Mouse (Mus musculus): Measurements from ENCODE around the gene Grwd1. TPM values are rescaled to one million over a fixed set of nuclear protein-coding genes. Genes with fewer than 3 reads are reported as not detected.

The Grwd1 gene
- polyA plus RNA-seq, 1 experiment from 2014 or later: 57.3 TPM

- Histone ChIP-seq H3K4me1 (peaks cover 43% of the 10 kb centered on the region), H3K4me2 (replicated peaks) (peak overlapping the region; percentile 96), H3K27me3 (no peaks in the 10 kb centered on the region), H3K9ac (peak overlapping the region; percentile 47), H3K9me3 (replicated peaks) (no peaks in the 10 kb centered on the region), H3K4me3 (replicated peaks) (peak overlapping the region; percentile 66), H3K36me3 (peaks cover 19% of the 10 kb centered on the region), H3K27ac (replicated peaks) (peak overlapping the region; percentile 44; the same call in 1 of the 2 replicates)
- WGBS: under 1% methylated on average over 14 of the region's 14 CpGs
- peak; percentile 55 for ATAC-seq (ENCODE audit: insufficient number of reproducible peaks, low FRiP score, low TSS enrichment, low read depth)
These were observed 44.6 kb downstream of the Grwd1 start for GRCm38 (mm10) chr7:45786136-45786578.

GRCm38 (mm10) chr7:45785388-45786135, 45.2 kb downstream of the Grwd1 start:
- Histone ChIP-seq H3K36me3 (peaks cover 14% of the 10 kb centered on the region), H3K4me1 (peaks cover 43% of the 10 kb centered on the region), H3K27ac (replicated peaks) (peak overlapping the region; percentile 44; the same call in 1 of the 2 replicates), H3K9me3 (replicated peaks) (no peaks in the 10 kb centered on the region), H3K9ac (peak overlapping the region; percentile 47), H3K4me2 (replicated peaks) (peak overlapping the region; percentile 96), H3K4me3 (replicated peaks) (peak overlapping the region; percentile 66), H3K27me3 (no peaks in the 10 kb centered on the region)
- under 1% methylated on average over 39 of the region's 42 CpGs for WGBS
- ATAC-seq (ENCODE audit: insufficient number of reproducible peaks, low FRiP score, low TSS enrichment, low read depth): no peak; the same call in 1 of the 2 replicates

DNA sequence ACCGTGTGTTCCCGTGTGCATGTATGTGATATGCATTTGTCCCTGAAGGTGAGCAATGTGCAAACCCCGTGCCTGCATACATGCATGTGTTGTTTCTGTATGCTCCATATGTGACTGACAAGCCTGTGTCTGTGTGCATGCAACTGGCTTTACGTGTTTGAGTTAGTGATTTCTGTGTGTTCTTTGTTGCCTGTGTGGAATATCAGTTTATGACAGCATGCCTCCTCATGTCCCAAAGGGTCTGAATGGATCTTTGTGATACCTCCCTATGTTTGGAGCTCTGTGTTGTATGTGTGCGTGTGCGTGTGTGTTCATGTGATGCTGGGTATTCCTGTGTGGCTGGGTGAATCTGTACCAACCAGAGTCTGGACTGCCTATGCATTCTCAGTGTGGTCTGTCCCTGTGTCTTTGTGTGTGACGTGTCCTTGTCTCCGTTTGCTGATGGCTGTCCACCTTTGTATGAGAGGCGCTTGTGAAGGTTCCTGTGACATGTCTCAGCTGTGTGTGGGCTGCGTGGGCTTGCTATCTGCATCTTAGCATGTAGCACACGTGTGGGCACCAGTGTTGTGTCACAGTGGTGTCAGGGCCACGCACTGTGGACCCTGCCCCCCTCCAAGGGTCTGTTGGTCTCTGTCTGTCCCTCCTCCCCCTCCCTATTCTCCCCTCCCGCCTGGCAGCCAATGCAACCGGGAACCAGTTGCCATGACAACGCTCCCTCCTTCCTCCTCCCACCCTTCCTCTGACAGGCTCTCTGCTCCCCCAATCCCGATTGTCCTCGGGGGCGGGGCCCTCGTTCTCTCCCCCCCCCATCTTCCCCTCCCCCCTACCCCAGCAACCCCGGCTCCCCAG, 46.0 kb downstream of the Grwd1 start, which contains the start of gene Sult2b1:
Gene Sult2b1, minus strand, starts transcription at position 146 of the 849 bp plus-strand sequence.
- ATAC-seq (ENCODE audit: insufficient number of reproducible peaks, low FRiP score, low TSS enrichment, low read depth): no peak; the same call in 1 of the 2 replicates
- peaks cover 7% of the 10 kb centered on the region for H3K36me3 ChIP-seq
- peak within 1 kb of the TSS; percentile 96 for H3K4me2 ChIP-seq (replicated peaks)
- WGBS: 19% methylated on average over 20 of the region's 20 CpGs
- peak within 1 kb of the TSS; percentile 44 for H3K27ac ChIP-seq (replicated peaks)
- no peaks in the 10 kb centered on the region for H3K27me3 ChIP-seq
- H3K9ac ChIP-seq: peak within 1 kb of the TSS; percentile 47
- no peaks in the 10 kb centered on the region for H3K9me3 ChIP-seq (replicated peaks)
- peak within 1 kb of the TSS; percentile 66 for H3K4me3 ChIP-seq (replicated peaks)
- peaks cover 43% of the 10 kb centered on the region for H3K4me1 ChIP-seq

DNA sequence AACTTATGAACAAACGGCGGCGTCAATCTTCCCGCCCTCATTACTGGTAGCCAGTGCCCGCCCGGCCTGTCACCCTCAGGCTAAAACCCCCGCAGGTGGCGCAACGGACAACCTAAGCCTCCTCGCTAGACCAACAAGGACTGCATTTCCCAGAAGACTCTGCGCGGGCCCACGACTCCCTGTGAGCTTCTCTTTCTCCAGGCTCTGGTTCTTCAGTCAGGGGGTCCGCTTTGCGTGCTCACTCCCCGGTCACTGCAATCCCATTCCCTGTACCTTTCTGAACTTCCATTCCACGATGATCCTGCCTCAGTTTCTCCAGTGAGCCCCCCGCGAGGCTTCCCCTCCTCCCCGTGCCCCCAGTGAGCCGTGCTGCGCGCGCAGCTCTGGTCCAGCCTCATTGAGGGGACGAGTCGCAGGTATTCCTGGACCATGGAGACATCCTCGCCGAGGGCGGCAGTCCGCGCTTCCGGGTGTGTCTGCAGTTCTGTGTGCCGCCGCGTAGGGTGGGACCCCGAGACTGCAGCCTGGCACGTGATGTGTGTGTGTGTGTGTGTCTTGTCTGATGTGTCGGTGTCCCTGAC, 47.1 kb downstream of the Grwd1 start, which contains the start of gene Lmtk3:
Gene Lmtk3, plus strand, starts transcription at position 228 of the 581 bp plus-strand sequence.
- Histone ChIP-seq H3K4me1 (peaks cover 43% of the 10 kb centered on the region), H3K27ac (replicated peaks) (no peak within 1 kb of the TSS; the same call in 1 of the 2 replicates), H3K9me3 (replicated peaks) (no peaks in the 10 kb centered on the region), H3K36me3 (no peaks in the 10 kb centered on the region), H3K9ac (peak within 1 kb of the TSS; percentile 21), H3K4me2 (replicated peaks) (peak within 1 kb of the TSS; percentile 96), H3K4me3 (replicated peaks) (peak within 1 kb of the TSS; percentile 66), H3K27me3 (peaks cover 8% of the 10 kb centered on the region; the same call in 1 of the 2 replicates)
- WGBS: under 1% methylated on average over 38 of the region's 38 CpGs
- ATAC-seq (ENCODE audit: insufficient number of reproducible peaks, low FRiP score, low TSS enrichment, low read depth): peak; percentile 26; the same call in 1 of the 2 replicates

GRCm38 (mm10) chr7:45782271-45782670, 48.5 kb downstream of the Grwd1 start:
- no peak overlapping the region for H3K9ac ChIP-seq

GRCm38 (mm10) chr7:45779081-45779641, 51.6 kb downstream of the Grwd1 start:
- no peak; the same call in 1 of the 2 replicates for ATAC-seq (ENCODE audit: insufficient number of reproducible peaks, low FRiP score, low TSS enrichment, low read depth)
- H3K9ac ChIP-seq: no peak overlapping the region
- H3K4me1 ChIP-seq: peaks cover 8% of the 10 kb centered on the region
- H3K36me3 ChIP-seq: no peaks in the 10 kb centered on the region
- WGBS: 21% methylated on average over 22 of the region's 22 CpGs
- peak overlapping the region; percentile 12; the same call in 1 of the 2 replicates for H3K4me3 ChIP-seq (replicated peaks)
- H3K9me3 ChIP-seq (replicated peaks): no peaks in the 10 kb centered on the region
- no peak overlapping the region for H3K27ac ChIP-seq (replicated peaks)
- H3K27me3 ChIP-seq: peaks cover 8% of the 10 kb centered on the region; the same call in 1 of the 2 replicates
- peak overlapping the region; percentile 22; the same call in 1 of the 2 replicates for H3K4me2 ChIP-seq (replicated peaks)

More at GRCm38 (mm10) chr7:45782271-45782670, 48.5 kb downstream of the Grwd1 start:
- WGBS: 56% methylated on average over 4 of the region's 4 CpGs
- ATAC-seq (ENCODE audit: insufficient number of reproducible peaks, low FRiP score, low TSS enrichment, low read depth): no peak
- H3K4me1 ChIP-seq: peaks cover 39% of the 10 kb centered on the region
- H3K4me2 ChIP-seq (replicated peaks): no peak overlapping the region
- H3K9me3 ChIP-seq (replicated peaks): no peaks in the 10 kb centered on the region
- H3K27me3 ChIP-seq: peaks cover 8% of the 10 kb centered on the region; the same call in 1 of the 2 replicates
- no peak overlapping the region for H3K4me3 ChIP-seq (replicated peaks)
- no peaks in the 10 kb centered on the region for H3K36me3 ChIP-seq
- H3K27ac ChIP-seq (replicated peaks): no peak overlapping the region

DNA sequence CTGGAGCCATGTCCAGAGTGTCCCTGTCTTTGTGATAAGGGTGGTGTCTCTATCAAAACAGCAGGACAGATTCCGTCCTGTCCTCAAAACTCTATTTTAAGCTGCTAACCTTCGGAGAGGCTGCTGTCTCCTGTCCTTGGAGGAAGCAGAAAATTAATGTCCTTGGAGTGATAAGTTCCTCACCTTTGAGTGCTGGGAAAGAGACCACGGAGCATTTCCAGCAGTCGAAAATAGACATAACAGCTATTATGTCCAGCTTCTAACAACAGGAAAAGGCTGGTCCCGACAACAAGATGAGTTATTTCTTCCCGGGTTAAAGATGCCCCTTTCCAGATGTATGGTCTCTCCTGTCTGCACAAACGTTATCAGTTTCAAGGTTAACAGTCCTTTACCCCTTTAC, 55.5 kb downstream of the Grwd1 start:
- H3K4me1 ChIP-seq: no peaks in the 10 kb centered on the region
- H3K27ac ChIP-seq (replicated peaks): no peak overlapping the region
- H3K36me3 ChIP-seq: no peaks in the 10 kb centered on the region
- no peak overlapping the region for H3K4me2 ChIP-seq (replicated peaks)
- peaks cover 15% of the 10 kb centered on the region for H3K27me3 ChIP-seq
- H3K4me3 ChIP-seq (replicated peaks): no peak overlapping the region
- no peak overlapping the region for H3K9ac ChIP-seq
- WGBS: 73% methylated on average over 7 of the region's 7 CpGs
- no peaks in the 10 kb centered on the region for H3K9me3 ChIP-seq (replicated peaks)
- ATAC-seq (ENCODE audit: insufficient number of reproducible peaks, low FRiP score, low TSS enrichment, low read depth): no peak

Other genes with a start within 250 kb of the Grwd1 start
- gene Fgf21, start 215.5 kb downstream of the Grwd1 start, polyA plus RNA-seq (2015; fragmentation: Nextera tagmentation; extraction: Ambion mirVana): 0.95 and 1.2 TPM in 2 replicates
- gene Fut1, start 213.7 kb downstream of the Grwd1 start, polyA plus RNA-seq (2015; fragmentation: Nextera tagmentation; extraction: Ambion mirVana): 4.8 and 5.3 TPM in 2 replicates
- 0.38 and 0.41 TPM in 2 replicates for gene Izumo1, start 209.1 kb downstream of the Grwd1 start, polyA plus RNA-seq (2015; fragmentation: Nextera tagmentation; extraction: Ambion mirVana)
- 14.5 and 15.3 TPM in 2 replicates for gene Rasip1, start 203.5 kb downstream of the Grwd1 start, polyA plus RNA-seq (2015; fragmentation: Nextera tagmentation; extraction: Ambion mirVana)
- gene Mamstr, start 191.0 kb downstream of the Grwd1 start, polyA plus RNA-seq (2015; fragmentation: Nextera tagmentation; extraction: Ambion mirVana): 20.0 and 21.4 TPM in 2 replicates
- 6.3 and 6.5 TPM in 2 replicates for gene Fut2, start 164.6 kb downstream of the Grwd1 start, polyA plus RNA-seq (2015; fragmentation: Nextera tagmentation; extraction: Ambion mirVana)
- gene Ntn5, start 146.9 kb downstream of the Grwd1 start, polyA plus RNA-seq (2015; fragmentation: Nextera tagmentation; extraction: Ambion mirVana): 10.8 and 11.7 TPM in 2 replicates
- 9.6 and 11.1 TPM in 2 replicates for gene Sec1, start 136.5 kb downstream of the Grwd1 start, polyA plus RNA-seq (2015; fragmentation: Nextera tagmentation; extraction: Ambion mirVana)
- gene Car11, start 131.1 kb downstream of the Grwd1 start, polyA plus RNA-seq (2015; fragmentation: Nextera tagmentation; extraction: Ambion mirVana): 17.2 and 17.7 TPM in 2 replicates
- gene Dbp, start 125.9 kb downstream of the Grwd1 start, polyA plus RNA-seq (2015; fragmentation: Nextera tagmentation; extraction: Ambion mirVana): 6.8 and 7.0 TPM in 2 replicates
- gene Rpl18, start 115.5 kb downstream of the Grwd1 start, polyA plus RNA-seq (2015; fragmentation: Nextera tagmentation; extraction: Ambion mirVana): 1,062 and 1,100 TPM in 2 replicates
- 38.4 and 43.4 TPM in 2 replicates for gene Sphk2, start 112.9 kb downstream of the Grwd1 start, polyA plus RNA-seq (2015; fragmentation: Nextera tagmentation; extraction: Ambion mirVana)
- 2.1 and 3.2 TPM in 2 replicates for gene Fam83e, start 109.7 kb downstream of the Grwd1 start, polyA plus RNA-seq (2015; fragmentation: Nextera tagmentation; extraction: Ambion mirVana)
- gene Spaca4, start 105.1 kb downstream of the Grwd1 start, polyA plus RNA-seq (2015; fragmentation: Nextera tagmentation; extraction: Ambion mirVana): 0.24 and 0.25 TPM in 2 replicates
- gene Lmtk3, start 47.2 kb downstream of the Grwd1 start, polyA plus RNA-seq (2015; fragmentation: Nextera tagmentation; extraction: Ambion mirVana): 1.9 TPM in 2 replicates
- gene Sult2b1, start 46.3 kb downstream of the Grwd1 start, polyA plus RNA-seq (2015; fragmentation: Nextera tagmentation; extraction: Ambion mirVana): 49.6 and 55.7 TPM in 2 replicates
- 124 and 129 TPM in 2 replicates for gene Cyth2, start 16.4 kb downstream of the Grwd1 start, polyA plus RNA-seq (2015; fragmentation: Nextera tagmentation; extraction: Ambion mirVana)
- gene Kcnj14, start 6.2 kb downstream of the Grwd1 start, polyA plus RNA-seq (2015; fragmentation: Nextera tagmentation; extraction: Ambion mirVana): 1.4 and 1.7 TPM in 2 replicates
- 83.7 and 98.4 TPM in 2 replicates for gene Kdelr1, start 41.8 kb upstream of the Grwd1 start, polyA plus RNA-seq (2015; fragmentation: Nextera tagmentation; extraction: Ambion mirVana)
- gene Grin2d, start 47.4 kb upstream of the Grwd1 start, polyA plus RNA-seq (2015; fragmentation: Nextera tagmentation; extraction: Ambion mirVana): 0.67 and 0.79 TPM in 2 replicates
- 0.40 and 0.77 TPM in 2 replicates for gene Syngr4, start 65.8 kb upstream of the Grwd1 start, polyA plus RNA-seq (2015; fragmentation: Nextera tagmentation; extraction: Ambion mirVana)
- 4.9 and 5.0 TPM in 2 replicates for gene Tmem143, start 66.0 kb upstream of the Grwd1 start, polyA plus RNA-seq (2015; fragmentation: Nextera tagmentation; extraction: Ambion mirVana)
- gene Emp3, start 90.5 kb upstream of the Grwd1 start, polyA plus RNA-seq (2015; fragmentation: Nextera tagmentation; extraction: Ambion mirVana): 307 and 335 TPM in 2 replicates
- gene Ccdc114, start 93.1 kb upstream of the Grwd1 start, polyA plus RNA-seq (2015; fragmentation: Nextera tagmentation; extraction: Ambion mirVana): 5.7 and 9.8 TPM in 2 replicates
- gene Abcc6, start 199.4 kb upstream of the Grwd1 start, polyA plus RNA-seq (2015; fragmentation: Nextera tagmentation; extraction: Ambion mirVana): 0.23 and 0.33 TPM in 2 replicates
- gene Nomo1, start 202.8 kb upstream of the Grwd1 start, polyA plus RNA-seq (2015; fragmentation: Nextera tagmentation; extraction: Ambion mirVana): 36.5 and 36.7 TPM in 2 replicates

All from embryonic facial prominence, embryonic 15.5 days (tissue).